Mouse (Mus musculus): ENCODE results near the gene Ghrhr. TPM values are rescaled to one million over a fixed set of nuclear protein-coding genes. Genes with fewer than 3 reads are reported as not detected.

Gene Ghrhr
- polyA plus RNA-seq, 1 experiment = 1.2 TPM

Other genes with a start within 250 kb of the Ghrhr start
- 0.54 and 0.63 TPM in 2 replicates for gene Crhr2, start 243.3 kb upstream of the Ghrhr start, polyA plus RNA-seq (2012; rRNA removed)
- 81.8 and 113 TPM in 2 replicates for gene Inmt, start 201.3 kb upstream of the Ghrhr start, polyA plus RNA-seq (2012; rRNA removed)
- gene Mindy4, start 172.9 kb upstream of the Ghrhr start, polyA plus RNA-seq (2012; rRNA removed) = 10.5 and 11.7 TPM in 2 replicates
- gene Aqp1, start 39.9 kb upstream of the Ghrhr start, polyA plus RNA-seq (2012; rRNA removed) = 355 and 516 TPM in 2 replicates
- gene Adcyap1r1, start 75.7 kb downstream of the Ghrhr start, polyA plus RNA-seq (2012; rRNA removed) = 6.2 and 6.6 TPM in 2 replicates

All from gonadal fat pad, adult 2 months (tissue).